Mouse (Mus musculus): ENCODE measurements around the gene Gria3.

The Gria3 gene

GRCm38 (mm10) chrX:41573079-41573478 is 172.4 kb downstream of the Gria3 start:
- DNase-seq (ENCODE audit: low spot score), result no peak

GRCm38 (mm10) chrX:41578797-41579196 is 178.1 kb downstream of the Gria3 start:
- DNase-seq (ENCODE audit: low spot score), result no peak

GRCm38 (mm10) chrX:41587692-41588091 is 187.0 kb downstream of the Gria3 start:
- DNase-seq (ENCODE audit: low spot score), result no peak

- no peak for DNase-seq (ENCODE audit: low spot score)
Measured at GRCm38 (mm10) chrX:41607181-41607580, 206.5 kb downstream of the Gria3 start.

- peak; percentile 4 for DNase-seq (ENCODE audit: low spot score)
Measured at GRCm38 (mm10) chrX:41614920-41615319, 214.3 kb downstream of the Gria3 start.

- DNase-seq (ENCODE audit: low spot score), result no peak
Measured at GRCm38 (mm10) chrX:41616928-41617327, 216.3 kb downstream of the Gria3 start.

GRCm38 (mm10) chrX:41618396-41618795 is 217.7 kb downstream of the Gria3 start:
- no peak for DNase-seq (ENCODE audit: low spot score)

GRCm38 (mm10) chrX:41633576-41633975 is 232.9 kb downstream of the Gria3 start:
- no peak for DNase-seq (ENCODE audit: low spot score)

- DNase-seq (ENCODE audit: low spot score), result no peak
Measured at GRCm38 (mm10) chrX:41644954-41645353, 244.3 kb downstream of the Gria3 start.

GRCm38 (mm10) chrX:41657791-41658190 is 257.1 kb downstream of the Gria3 start:
- no peak for DNase-seq (ENCODE audit: low spot score)

GRCm38 (mm10) chrX:41688869-41689268 is 288.2 kb downstream of the Gria3 start:
- no peak for DNase-seq (ENCODE audit: low spot score)

GRCm38 (mm10) chrX:41692076-41692475 is 291.4 kb downstream of the Gria3 start:
- no peak for DNase-seq (ENCODE audit: low spot score)

Measured in urinary bladder, postnatal 14 days (tissue).